Mouse (Mus musculus): ENCODE results near the gene Gabrd.

- TF ChIP-seq CTCF (IDR thresholded peaks at IDR 0.05; ENCODE audit: borderline replicate concordance, control insufficient read depth, extremely low read depth, insufficient read depth, low read length, poor library complexity) (no peak), POLR2A (IDR thresholded peaks at IDR 0.05; ENCODE audit: control insufficient read depth, extremely low read depth, insufficient read depth, low read length, poor library complexity) (no peak)
Measured at GRCm38 (mm10) chr4:155371797-155372735, 25.8 kb downstream of the Gabrd start.
